Mouse (Mus musculus) liver, embryonic 13.5 days (tissue): ENCODE data around the gene Elp6. TPM values are rescaled to one million over a fixed set of nuclear protein-coding genes. Genes with fewer than 3 reads are reported as not detected.

ENCODE experiments used
- ATAC-seq: fragments of 200-750 bp; cut with Nextera tagmentation; 2 replicates; pipeline ENCODE4 v1.8.0; 2017; ENCODE audit warnings: low read depth, mild to moderate bottlenecking, moderate number of reproducible peaks, moderate library complexity
- DNase-seq: peaks from one replicate; pipeline ENCODE4 v3.0.0; 2022
- H3K27ac ChIP-seq: fragments of 300-500 bp; sonication (generic); 2 replicates; pipeline ENCODE4 v1.5.1; 2015; ENCODE audit warnings: moderate library complexity, mild to moderate bottlenecking, inconsistent platforms
- H3K27me3 ChIP-seq: fragments of 300-500 bp; sonication (generic); 2 replicates; pipeline ENCODE4 v1.6.1; 2015; ENCODE audit warnings: mild to moderate bottlenecking, inconsistent platforms
- H3K36me3 ChIP-seq: fragments of 300-500 bp; sonication (generic); 2 replicates; pipeline ENCODE4 v1.6.1; 2015; ENCODE audit warnings: mild to moderate bottlenecking, inconsistent platforms
- H3K4me1 ChIP-seq: fragments of 300-500 bp; sonication (generic); replicated peaks from 2 replicates; pipeline ENCODE4 v1.6.1; 2015; ENCODE audit warnings: inconsistent platforms
- H3K4me2 ChIP-seq: fragments of 300-500 bp; sonication (generic); 2 replicates; pipeline ENCODE4 v1.6.1; 2015; ENCODE audit warnings: inconsistent platforms, mild to moderate bottlenecking, moderate library complexity
- H3K4me3 ChIP-seq: fragments of 300-500 bp; sonication (generic); replicated peaks from 2 replicates; pipeline ENCODE4 v1.5.1; 2015; ENCODE audit warnings: mild to moderate bottlenecking, inconsistent platforms
- H3K9ac ChIP-seq: fragments of 300-500 bp; sonication (generic); 2 replicates; pipeline ENCODE4 v1.6.1; 2015; ENCODE audit warnings: mild to moderate bottlenecking, inconsistent platforms
- H3K9me3 ChIP-seq: fragments of 300-500 bp; sonication (generic); replicated peaks from 2 replicates; pipeline ENCODE4 v1.6.1; 2016; ENCODE audit warnings: inconsistent platforms
- WGBS: fragments of 180-500 bp; shearing (Covaris S2); methylation state at CpG from one replicate; pipeline ENCODE4 v1.1.7; 2015; ENCODE audit not compliant: insufficient replicate concordance; 5-methylcytosine and 5-hydroxymethylcytosine counted together
- polyA plus RNA-seq: library from polyadenylated mRNA; unstranded; fragments of >200 nt; fragmentation: Nextera tagmentation; extraction: Ambion mirVana; gene quantifications from 2 replicates; pipeline ENCODE4 v1.2.1, GENCODE M21; 2015

Gene Elp6
- polyA plus RNA-seq, 1 experiment from 2014 or later: 11.3 TPM

DNA sequence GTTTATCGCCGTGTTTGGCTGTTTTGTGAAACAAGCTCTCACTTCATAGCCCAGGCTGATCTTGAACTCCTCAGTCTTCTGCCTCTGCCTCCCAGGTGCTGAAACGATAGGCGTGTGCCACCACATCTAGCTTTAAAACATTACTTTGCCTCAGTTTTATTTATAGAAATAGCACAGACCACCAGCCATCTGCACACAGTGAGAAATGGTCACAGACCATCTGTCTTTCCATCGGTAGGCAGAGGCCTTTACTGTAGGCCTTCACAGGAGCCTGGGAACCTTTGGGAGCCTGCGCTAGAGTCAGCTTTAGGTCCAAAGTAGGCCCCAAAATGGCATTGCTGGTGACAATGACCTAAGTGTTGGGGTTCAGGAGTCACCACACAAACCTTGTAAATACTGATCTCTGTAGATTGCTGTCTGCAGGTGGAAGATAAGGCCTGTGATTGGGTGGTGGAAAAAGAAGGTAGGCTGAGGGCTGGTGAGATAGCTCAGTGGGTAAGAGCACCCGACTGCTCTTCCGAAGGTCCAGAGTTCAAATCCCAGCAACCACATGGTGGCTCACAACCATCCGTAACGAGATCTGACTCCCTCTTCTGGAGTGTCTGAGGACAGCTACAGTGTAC is 20.8 kb upstream of the Elp6 start:
- no peaks in the 10 kb centered on the region for H3K27me3 ChIP-seq
- WGBS: 75% methylated on average over 10 of the region's 10 CpGs
- no peaks in the 10 kb centered on the region for H3K36me3 ChIP-seq
- no peak overlapping the region for H3K9ac ChIP-seq
- no peak overlapping the region for H3K4me2 ChIP-seq
- H3K27ac ChIP-seq: no peak overlapping the region
- DNase-seq: no peak
- no peaks in the 10 kb centered on the region for H3K9me3 ChIP-seq
- H3K4me1 ChIP-seq: no peaks in the 10 kb centered on the region
- no peak for ATAC-seq
- H3K4me3 ChIP-seq: no peak overlapping the region

DNA sequence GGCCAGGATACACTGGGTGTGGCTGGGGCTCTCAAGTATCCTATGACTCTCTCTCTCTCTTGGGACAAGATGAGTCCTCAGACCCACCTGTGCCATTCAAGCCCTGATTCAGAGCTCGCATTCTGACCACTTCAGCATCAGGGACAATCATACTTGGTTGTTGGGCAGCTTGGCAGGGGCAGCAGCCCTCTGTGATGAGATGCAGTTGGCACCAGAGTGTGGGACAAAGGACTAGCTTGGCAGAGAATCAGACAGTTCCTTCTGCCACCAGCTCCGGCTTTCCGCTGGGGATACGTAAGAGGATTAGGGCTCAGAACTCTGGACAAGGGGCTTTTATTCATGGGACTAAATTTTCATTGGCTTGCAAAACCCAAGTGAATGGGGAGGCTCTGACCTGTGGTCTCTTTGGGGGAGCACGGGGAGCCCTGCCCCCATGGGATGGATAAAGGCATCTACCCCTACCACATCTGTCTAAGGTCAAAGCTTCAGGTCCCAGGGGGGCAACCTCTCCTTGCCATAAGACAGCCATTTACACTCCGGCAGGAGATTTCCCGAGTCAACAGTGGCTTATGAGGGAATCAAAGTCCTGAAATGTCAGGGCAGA is 17.6 kb upstream of the Elp6 start:
- H3K36me3 ChIP-seq: no peaks in the 10 kb centered on the region
- no peaks in the 10 kb centered on the region for H3K4me1 ChIP-seq
- no peak overlapping the region for H3K27ac ChIP-seq
- no peak overlapping the region for H3K4me2 ChIP-seq
- H3K9me3 ChIP-seq: no peaks in the 10 kb centered on the region
- no peak overlapping the region for H3K4me3 ChIP-seq
- no peak for ATAC-seq
- 70% methylated on average over 7 of the region's 7 CpGs for WGBS
- no peak for DNase-seq
- no peak overlapping the region for H3K9ac ChIP-seq
- H3K27me3 ChIP-seq: no peaks in the 10 kb centered on the region

GRCm38 (mm10) chr9:110293254-110293718 is 11.7 kb upstream of the Elp6 start:
- DNase-seq (no peak), ATAC-seq (no peak)
- no peak overlapping the region for H3K9ac ChIP-seq
- no peaks in the 10 kb centered on the region for H3K36me3 ChIP-seq
- 67% methylated on average over 12 of the region's 12 CpGs for WGBS
- H3K4me2 ChIP-seq: no peak overlapping the region
- no peak overlapping the region for H3K4me3 ChIP-seq
- H3K27me3 ChIP-seq: no peaks in the 10 kb centered on the region
- H3K27ac ChIP-seq: no peak overlapping the region
- H3K9me3 ChIP-seq: no peaks in the 10 kb centered on the region
- H3K4me1 ChIP-seq: no peaks in the 10 kb centered on the region

DNA sequence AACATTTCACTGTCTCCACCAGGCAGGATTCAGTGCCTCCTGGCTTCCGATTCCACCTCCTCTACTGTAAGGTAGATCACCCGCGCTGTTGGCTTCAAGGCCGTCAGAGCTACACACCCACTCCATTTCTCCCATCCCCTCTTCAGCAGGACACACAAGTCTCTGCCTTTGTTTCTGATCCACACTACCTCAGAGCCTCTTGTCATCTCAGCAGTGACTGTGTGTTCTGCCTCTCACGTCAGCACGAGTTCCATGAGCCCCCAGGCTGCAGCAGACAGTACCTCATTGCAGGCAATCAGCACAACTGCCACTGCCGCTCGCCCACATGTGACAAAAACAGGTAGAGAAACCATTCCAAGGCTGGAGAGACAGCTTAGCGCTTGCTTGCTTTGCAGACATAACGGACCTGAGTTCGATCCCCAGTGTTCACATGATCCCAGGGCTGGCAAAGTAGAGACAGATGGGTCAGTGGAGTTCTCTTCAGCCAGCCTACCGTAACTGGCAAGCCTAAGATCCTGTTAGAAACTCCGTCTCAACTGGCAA is 11.0 kb upstream of the Elp6 start:
- WGBS: 81% methylated on average over 13 of the region's 13 CpGs
- Histone ChIP-seq H3K4me3 (no peak overlapping the region), H3K4me2 (no peak overlapping the region), H3K9me3 (no peaks in the 10 kb centered on the region), H3K9ac (no peak overlapping the region), H3K27me3 (no peaks in the 10 kb centered on the region), H3K4me1 (no peaks in the 10 kb centered on the region), H3K27ac (no peak overlapping the region), H3K36me3 (no peaks in the 10 kb centered on the region)
- DNase-seq (no peak), ATAC-seq (no peak)

- H3K4me2 ChIP-seq: no peak overlapping the region
- H3K27me3 ChIP-seq: no peaks in the 10 kb centered on the region
- no peak overlapping the region for H3K27ac ChIP-seq
- H3K4me3 ChIP-seq: no peak overlapping the region
- H3K36me3 ChIP-seq: no peaks in the 10 kb centered on the region
- 48% methylated on average over 3 of the region's 3 CpGs for WGBS
- no peaks in the 10 kb centered on the region for H3K9me3 ChIP-seq
- no peak for ATAC-seq
- no peak overlapping the region for H3K9ac ChIP-seq
- DNase-seq: no peak
- H3K4me1 ChIP-seq: no peaks in the 10 kb centered on the region
Observed at GRCm38 (mm10) chr9:110294786-110295185, 10.2 kb upstream of the Elp6 start.

GRCm38 (mm10) chr9:110296867-110297627 is 7.9 kb upstream of the Elp6 start:
- H3K9me3 ChIP-seq: peaks cover 4% of the 10 kb centered on the region; the same call in 1 of the 2 replicates
- H3K27ac ChIP-seq: no peak overlapping the region
- H3K4me2 ChIP-seq: no peak overlapping the region
- WGBS: 2% methylated on average over 5 of the region's 5 CpGs
- DNase-seq (peak; percentile 55), ATAC-seq (peak; percentile 31; the same call in 1 of the 2 replicates)
- no peak overlapping the region for H3K9ac ChIP-seq
- no peak overlapping the region for H3K4me3 ChIP-seq
- no peaks in the 10 kb centered on the region for H3K4me1 ChIP-seq
- H3K36me3 ChIP-seq: no peaks in the 10 kb centered on the region
- no peaks in the 10 kb centered on the region for H3K27me3 ChIP-seq

DNA sequence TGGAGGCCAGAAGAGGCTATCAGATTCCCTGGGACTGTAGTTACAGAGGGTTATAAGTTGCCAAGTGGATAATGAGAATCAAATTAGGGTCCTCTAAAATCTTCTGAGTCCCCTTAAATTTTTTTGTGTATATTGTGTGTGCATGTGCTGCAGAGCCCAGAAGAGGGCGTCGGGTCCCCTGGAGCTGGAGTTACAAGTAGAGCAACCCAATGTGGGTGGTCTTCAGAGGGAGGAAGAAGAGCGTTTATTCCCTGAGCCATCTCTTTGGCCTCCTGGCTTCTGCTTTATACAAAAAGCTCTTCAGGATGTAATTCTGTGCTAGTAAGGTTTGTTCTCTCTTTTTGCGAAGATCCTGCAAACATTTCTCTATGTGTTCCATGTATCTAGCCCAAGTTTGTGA is 457 bp upstream of the Elp6 start:
- peaks cover 32% of the 10 kb centered on the region for H3K4me1 ChIP-seq
- peak overlapping the region; percentile 67 for H3K27ac ChIP-seq
- H3K9ac ChIP-seq: peak overlapping the region; percentile 64
- peak; percentile 21 for DNase-seq
- peak overlapping the region; percentile 68 for H3K4me3 ChIP-seq
- 3% methylated on average over 4 of the region's 4 CpGs for WGBS
- H3K4me2 ChIP-seq: peak overlapping the region; percentile 74
- H3K9me3 ChIP-seq: peaks cover 4% of the 10 kb centered on the region; the same call in 1 of the 2 replicates
- no peaks in the 10 kb centered on the region for H3K27me3 ChIP-seq
- no peak for ATAC-seq
- H3K36me3 ChIP-seq: 0 out of 2 replicates have a peak, but pooled peaks cover 4% of the 10 kb centered on the region

- H3K4me2 ChIP-seq: peak overlapping the region; percentile 74
- peak overlapping the region; percentile 68 for H3K4me3 ChIP-seq
- 57% methylated on average over 5 of the region's 5 CpGs for WGBS
- H3K36me3 ChIP-seq: peaks cover 18% of the 10 kb centered on the region
- peak overlapping the region; percentile 1; the same call in 1 of the 2 replicates for H3K27ac ChIP-seq
- peaks cover 32% of the 10 kb centered on the region for H3K4me1 ChIP-seq
- no peak for DNase-seq
- H3K27me3 ChIP-seq: no peaks in the 10 kb centered on the region
- H3K9ac ChIP-seq: peak overlapping the region; percentile 64
- no peak for ATAC-seq
- peaks cover 4% of the 10 kb centered on the region; the same call in 1 of the 2 replicates for H3K9me3 ChIP-seq
Observed at GRCm38 (mm10) chr9:110306371-110306770, 1.4 kb downstream of the Elp6 start.

GRCm38 (mm10) chr9:110314706-110315105 is 9.7 kb downstream of the Elp6 start:
- no peak for DNase-seq
- no peak overlapping the region for H3K27ac ChIP-seq
- peaks cover 56% of the 10 kb centered on the region for H3K36me3 ChIP-seq
- ATAC-seq: no peak
- H3K4me1 ChIP-seq: no peaks in the 10 kb centered on the region
- H3K9ac ChIP-seq: no peak overlapping the region
- no peak overlapping the region for H3K4me2 ChIP-seq
- H3K4me3 ChIP-seq: no peak overlapping the region
- H3K27me3 ChIP-seq: no peaks in the 10 kb centered on the region
- H3K9me3 ChIP-seq: no peaks in the 10 kb centered on the region
- WGBS: 50% methylated on average over 5 of the region's 5 CpGs

DNA sequence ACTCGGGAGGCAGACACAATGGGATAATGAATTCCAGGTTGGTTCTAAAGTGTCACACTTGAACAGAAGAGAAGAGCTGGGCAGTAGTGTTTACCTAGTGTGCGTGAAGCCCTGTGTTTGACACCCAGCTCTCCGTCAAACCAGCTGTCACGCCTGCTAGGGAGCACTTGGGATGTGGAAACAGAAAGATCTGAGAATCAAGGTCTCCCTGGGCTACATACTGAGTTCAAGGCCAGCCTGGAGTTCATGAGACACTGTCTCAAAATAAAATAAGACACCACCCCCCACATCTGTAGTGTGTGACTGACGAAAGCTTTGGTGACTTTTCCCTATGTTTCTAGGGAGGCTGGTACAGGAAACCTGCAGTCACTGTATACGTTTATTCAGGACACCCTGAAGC is 10.4 kb downstream of the Elp6 start:
- ATAC-seq (no peak), DNase-seq (no peak)
- Histone ChIP-seq H3K27ac (no peak overlapping the region), H3K4me2 (no peak overlapping the region), H3K36me3 (peaks cover 55% of the 10 kb centered on the region), H3K9me3 (no peaks in the 10 kb centered on the region), H3K27me3 (no peaks in the 10 kb centered on the region), H3K9ac (no peak overlapping the region), H3K4me1 (no peaks in the 10 kb centered on the region), H3K4me3 (no peak overlapping the region)
- WGBS: 83% methylated on average over 6 of the region's 6 CpGs

- Histone ChIP-seq H3K27ac (no peak overlapping the region), H3K4me3 (no peak overlapping the region), H3K4me1 (no peaks in the 10 kb centered on the region), H3K27me3 (no peaks in the 10 kb centered on the region), H3K9ac (no peak overlapping the region), H3K9me3 (no peaks in the 10 kb centered on the region), H3K4me2 (no peak overlapping the region), H3K36me3 (peaks cover 55% of the 10 kb centered on the region)
- DNase-seq: no peak
- ATAC-seq: no peak
- WGBS: 90% methylated on average over 8 of the region's 8 CpGs
Observed at GRCm38 (mm10) chr9:110315904-110316303, 10.9 kb downstream of the Elp6 start.
